Mouse (Mus musculus) olfactory bulb, adult 2 months (tissue): ENCODE measurements around the gene Wdr18. TPM values are rescaled to one million over a fixed set of nuclear protein-coding genes. Genes with fewer than 3 reads are reported as not detected.

Experiments
- H3K27ac ChIP-seq: fragments of 200-500 bp; 2 replicates; pipeline ENCODE4 v1.5.1; 2012; ENCODE audit warnings: low read depth, low read length; ENCODE audit not compliant: insufficient read depth
- H3K4me1 ChIP-seq: fragments of 200-500 bp; 2 replicates; pipeline ENCODE4 v1.6.1; 2012; ENCODE audit warnings: low read length; ENCODE audit not compliant: control insufficient read depth, insufficient read depth
- H3K4me3 ChIP-seq: fragments of 200-500 bp; 2 replicates; pipeline ENCODE4 v1.5.1; 2012; ENCODE audit warnings: mild to moderate bottlenecking, low read depth, low read length, moderate library complexity; ENCODE audit not compliant: insufficient read depth
- CTCF ChIP-seq: fragments of 200-500 bp; IDR thresholded peaks from 2 replicates; pipeline ENCODE4 v1.5.1; 2012; ENCODE audit warnings: low read depth, mild to moderate bottlenecking, low read length, moderate library complexity; ENCODE audit not compliant: insufficient read depth
- POLR2A ChIP-seq: fragments of 200-500 bp; IDR thresholded peaks from 2 replicates; pipeline ENCODE4 v1.6.1; 2012; ENCODE audit warnings: mild to moderate bottlenecking, low read depth, low read length, moderate library complexity; ENCODE audit not compliant: insufficient read depth
- WGBS: fragments of 180-500 bp; shearing (Covaris S2); methylation state at CpG from one replicate; pipeline ENCODE4 v1.1.7; 2018; 5-methylcytosine and 5-hydroxymethylcytosine counted together
- polyA plus RNA-seq: library from polyadenylated mRNA; stranded (reverse); fragments of >200 nt; gene quantifications from 2 replicates; pipeline ENCODE4 v1.2.4, GENCODE M21; 2012; ENCODE audit warnings: low replicate concordance; ENCODE audit not compliant: missing spikeins, insufficient read depth, insufficient read length

Wdr18 gene
- polyA plus RNA-seq, 1 experiment: not detected

DNA sequence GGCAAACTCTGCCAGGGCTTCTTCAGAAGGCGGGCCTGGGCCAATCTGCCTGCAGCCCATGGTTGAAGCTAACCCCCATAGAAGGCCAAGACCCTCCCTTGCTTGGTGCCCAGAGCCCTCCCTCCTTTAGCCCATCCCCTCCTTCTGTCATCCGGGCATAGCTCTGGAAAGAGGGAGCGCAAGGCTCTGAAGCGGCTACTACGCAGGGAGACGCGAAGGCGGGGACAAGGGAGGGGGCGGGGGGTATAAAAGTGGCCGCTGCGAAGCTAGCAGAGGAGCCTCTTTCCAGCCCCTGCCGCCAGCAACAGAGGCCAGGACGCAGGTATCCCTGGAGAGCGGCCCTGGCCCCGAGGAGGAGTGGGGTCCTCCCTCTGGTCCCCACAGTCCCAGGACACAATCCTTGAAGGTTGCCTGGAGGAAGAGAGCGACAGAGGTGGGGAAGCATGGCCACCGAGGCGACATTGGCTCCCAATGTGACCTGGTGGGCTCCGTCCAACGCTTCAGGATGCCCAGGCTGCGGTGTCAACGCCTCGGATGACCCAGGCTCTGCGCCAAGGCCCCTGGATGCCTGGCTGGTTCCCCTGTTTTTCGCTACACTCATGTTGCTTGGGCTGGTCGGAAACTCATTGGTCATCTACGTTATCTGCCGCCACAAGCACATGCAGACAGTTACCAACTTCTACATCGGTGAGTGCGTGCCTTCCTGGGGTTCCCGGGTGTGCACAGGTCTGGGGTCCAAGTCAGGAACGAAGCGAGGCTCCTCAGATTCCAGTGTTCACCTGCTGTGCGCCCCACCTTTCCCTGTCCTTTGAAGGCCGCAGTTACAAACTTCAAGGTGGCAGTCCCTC is 41.5 kb upstream of the Wdr18 start:
- Histone ChIP-seq H3K4me3 (peak overlapping the region; percentile 1), H3K27ac (no peak overlapping the region), H3K4me1 (peaks cover 53% of the 10 kb centered on the region)
- TF ChIP-seq CTCF: no peak
- TF ChIP-seq POLR2A: no peak
- 23% methylated on average over 35 of the region's 35 CpGs for WGBS

DNA sequence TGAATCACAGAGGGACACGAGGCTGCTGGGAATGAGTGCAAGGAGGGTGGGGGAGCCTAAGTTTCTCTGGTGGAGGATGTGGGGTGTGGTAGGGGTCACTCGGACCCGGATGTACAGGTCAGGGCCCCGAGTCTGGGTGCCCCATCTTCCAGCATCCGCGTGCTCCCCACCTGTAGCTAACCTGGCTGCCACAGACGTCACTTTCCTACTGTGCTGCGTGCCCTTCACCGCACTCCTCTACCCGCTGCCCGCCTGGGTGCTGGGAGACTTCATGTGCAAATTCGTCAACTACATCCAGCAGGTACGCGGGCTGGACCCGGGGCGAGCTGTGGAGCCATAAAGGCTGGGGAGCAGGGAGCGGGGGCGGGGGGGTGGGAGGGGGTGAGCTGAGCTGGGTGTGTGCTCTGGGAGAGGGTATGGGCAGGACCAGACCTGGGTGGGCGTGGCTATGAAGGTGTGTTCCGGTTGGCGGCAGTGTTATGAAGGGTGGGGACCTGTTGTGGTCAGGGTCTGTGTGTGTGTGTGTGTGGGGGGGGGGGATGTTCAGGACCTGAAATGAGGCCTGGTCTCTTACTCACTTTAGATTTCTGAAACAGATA is 40.6 kb upstream of the Wdr18 start:
- TF ChIP-seq CTCF (no peak), POLR2A (no peak)
- Histone ChIP-seq H3K4me3 (no peak overlapping the region), H3K27ac (no peak overlapping the region), H3K4me1 (peaks cover 47% of the 10 kb centered on the region)
- WGBS: 24% methylated on average over 21 of the region's 21 CpGs

DNA sequence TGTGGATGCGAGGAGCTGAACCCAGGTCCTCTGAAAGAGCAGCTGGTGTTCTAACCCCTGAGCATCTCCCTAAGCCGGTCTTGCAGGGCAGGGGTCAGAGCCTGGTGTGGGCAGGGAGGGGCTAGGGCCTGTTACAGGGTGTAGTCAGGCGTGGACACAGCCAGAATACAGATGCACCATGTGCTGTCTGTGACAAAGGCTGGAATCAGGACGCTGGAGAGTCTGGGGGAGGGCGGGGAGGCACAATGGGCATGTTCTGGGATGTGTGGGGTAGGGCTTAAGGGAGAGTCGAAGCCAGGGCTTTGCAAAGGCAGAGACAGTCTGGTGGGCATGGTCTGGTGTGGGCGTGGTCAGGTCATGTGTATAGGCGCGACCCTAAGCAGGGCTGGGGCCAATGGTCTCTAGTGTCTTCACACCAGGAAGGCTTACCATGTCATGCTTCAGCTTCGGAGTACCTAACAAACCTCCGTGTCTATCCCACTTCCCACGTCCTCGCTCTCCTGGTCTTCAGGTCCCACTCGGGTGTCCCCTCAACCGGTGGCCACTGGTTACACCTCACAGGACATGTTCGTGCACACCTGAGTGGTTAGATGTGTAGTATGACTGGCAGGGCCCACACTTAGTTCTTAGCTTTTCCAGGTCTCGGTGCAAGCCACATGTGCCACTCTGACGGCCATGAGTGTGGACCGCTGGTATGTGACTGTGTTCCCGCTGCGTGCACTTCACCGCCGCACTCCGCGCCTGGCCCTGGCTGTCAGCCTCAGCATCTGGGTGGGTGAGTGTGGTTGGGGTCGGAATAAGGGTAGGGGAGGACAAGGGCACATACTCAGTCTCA is 39.7 kb upstream of the Wdr18 start:
- no peak for TF ChIP-seq POLR2A
- no peak for TF ChIP-seq CTCF
- Histone ChIP-seq H3K4me3 (no peak overlapping the region), H3K27ac (no peak overlapping the region), H3K4me1 (peaks cover 40% of the 10 kb centered on the region)
- WGBS: 29% methylated on average over 26 of the region's 26 CpGs

DNA sequence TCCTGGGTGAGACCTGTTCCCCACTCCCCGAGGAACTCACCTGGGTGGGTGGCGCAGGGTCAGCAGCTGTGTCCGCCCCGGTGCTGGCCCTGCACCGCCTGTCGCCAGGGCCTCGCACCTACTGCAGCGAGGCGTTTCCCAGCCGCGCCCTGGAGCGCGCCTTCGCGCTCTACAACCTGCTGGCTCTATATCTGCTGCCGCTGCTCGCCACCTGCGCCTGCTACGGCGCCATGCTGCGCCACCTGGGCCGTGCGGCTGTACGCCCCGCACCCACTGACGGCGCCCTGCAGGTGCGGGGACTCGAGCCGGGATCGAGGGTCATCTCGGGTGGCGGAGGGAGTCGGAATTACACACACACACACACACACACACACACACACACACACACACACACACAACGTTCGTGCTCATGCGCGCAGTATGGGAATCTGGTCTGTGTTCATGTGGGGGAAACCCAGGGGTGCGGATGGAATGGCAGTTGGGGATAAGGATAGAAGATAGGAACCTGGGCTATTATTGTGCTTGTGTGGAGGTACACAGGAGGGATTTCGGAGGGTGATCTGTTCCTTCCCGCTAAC is 38.9 kb upstream of the Wdr18 start, which contains the start of gene R3hdm4:
TSS of gene R3hdm4 (minus strand) at position 251 of the 578 bp plus-strand sequence.
- Histone ChIP-seq H3K27ac (no peak within 1 kb of the TSS), H3K4me1 (peaks cover 37% of the 10 kb centered on the region), H3K4me3 (peak within 1 kb of the TSS; percentile 41)
- WGBS: 11% methylated on average over 41 of the region's 41 CpGs
- TF ChIP-seq CTCF: no peak
- TF ChIP-seq POLR2A: no peak

DNA sequence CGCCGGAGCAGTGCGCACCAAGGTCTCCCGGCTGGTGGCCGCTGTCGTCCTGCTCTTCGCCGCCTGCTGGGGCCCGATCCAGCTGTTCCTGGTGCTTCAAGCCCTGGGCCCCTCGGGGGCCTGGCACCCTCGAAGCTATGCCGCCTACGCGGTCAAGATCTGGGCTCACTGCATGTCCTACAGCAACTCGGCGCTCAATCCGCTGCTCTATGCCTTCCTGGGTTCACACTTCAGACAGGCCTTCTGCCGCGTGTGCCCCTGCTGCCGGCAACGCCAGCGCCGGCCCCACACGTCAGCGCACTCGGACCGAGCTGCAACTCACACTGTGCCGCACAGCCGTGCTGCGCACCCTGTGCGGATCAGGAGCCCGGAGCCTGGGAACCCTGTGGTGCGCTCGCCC is 38.4 kb upstream of the Wdr18 start:
- Histone ChIP-seq H3K4me3 (peak overlapping the region; percentile 41), H3K27ac (no peak overlapping the region), H3K4me1 (peaks cover 40% of the 10 kb centered on the region)
- WGBS: 12% methylated on average over 34 of the region's 34 CpGs
- no peak for TF ChIP-seq CTCF
- no peak for TF ChIP-seq POLR2A

DNA sequence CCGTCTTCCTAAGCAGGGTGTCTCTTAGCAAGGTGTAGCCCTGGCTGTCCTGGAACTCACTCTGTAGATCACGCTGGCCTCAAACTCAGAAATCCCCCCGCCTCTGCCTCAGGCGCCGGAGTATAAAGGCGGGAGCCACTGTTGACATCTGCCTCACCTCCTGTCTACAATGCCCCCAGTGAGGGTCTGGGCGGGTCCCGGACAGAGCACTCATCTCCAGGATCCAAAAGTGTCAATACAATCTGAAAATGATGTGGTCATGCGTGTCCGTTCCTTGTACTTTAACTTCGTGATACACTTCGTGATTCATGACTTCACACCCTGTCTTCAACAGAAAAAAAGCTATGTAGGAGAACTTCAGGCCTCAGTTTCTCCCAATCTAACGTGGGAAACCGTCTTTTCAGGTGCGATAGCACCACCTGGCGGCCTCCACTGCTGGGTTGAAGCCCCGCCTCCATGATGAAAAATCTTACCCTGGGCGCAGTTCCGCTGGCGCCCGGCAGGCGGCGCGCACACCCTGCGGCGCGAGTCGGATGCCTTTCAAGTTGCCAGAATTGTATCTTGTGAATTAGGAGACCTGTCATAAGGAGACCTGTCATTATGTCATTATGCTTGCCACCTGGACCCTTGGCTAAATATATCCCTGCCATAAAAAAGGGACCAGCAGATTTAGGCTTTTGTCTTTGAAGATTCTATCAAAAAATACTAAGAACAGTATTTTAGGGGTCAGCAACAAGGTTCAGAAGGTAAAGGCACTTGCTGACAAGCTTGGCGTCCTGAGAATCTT is 34.8 kb upstream of the Wdr18 start:
- Histone ChIP-seq H3K4me3 (no peak overlapping the region), H3K27ac (no peak overlapping the region), H3K4me1 (peaks cover 49% of the 10 kb centered on the region)
- peak; percentile 99 for TF ChIP-seq CTCF
- TF ChIP-seq POLR2A: no peak
- WGBS: 12% methylated on average over 29 of the region's 29 CpGs

DNA sequence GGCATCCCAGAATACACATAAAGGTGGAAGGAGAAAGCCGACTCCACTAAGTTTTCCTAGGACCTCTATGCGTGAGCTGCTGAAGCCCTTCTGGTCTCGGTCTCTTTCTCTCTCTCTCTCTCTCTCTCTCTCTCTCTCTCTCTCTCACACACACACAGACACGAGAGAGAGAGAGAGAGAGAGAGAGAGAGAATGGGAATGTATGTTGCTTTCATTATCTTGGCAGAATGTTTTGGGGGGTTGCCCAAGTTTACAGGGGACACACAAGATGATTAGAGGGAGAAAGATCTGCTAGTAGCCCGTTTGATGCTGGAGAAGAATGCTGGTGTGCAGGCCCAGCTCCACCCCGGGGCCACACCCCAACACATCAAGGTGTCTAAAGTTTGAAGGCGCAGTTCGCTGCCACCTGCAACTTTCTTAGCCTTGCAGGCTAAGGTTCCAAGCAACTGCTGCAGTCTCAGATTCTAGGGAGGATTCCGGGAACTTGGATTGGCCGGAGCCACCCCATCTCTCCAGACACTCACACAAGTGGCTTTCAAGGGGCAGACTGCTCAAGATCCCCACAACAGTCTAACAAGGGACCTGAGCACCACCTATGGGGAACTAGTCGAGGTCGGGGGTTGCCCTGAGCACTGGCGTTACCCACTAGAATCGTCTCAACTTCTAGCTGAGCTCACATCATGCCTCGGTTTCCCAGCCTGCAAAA is 34.0 kb upstream of the Wdr18 start:
- TF ChIP-seq POLR2A (no peak), CTCF (no peak)
- Histone ChIP-seq H3K27ac (no peak overlapping the region), H3K4me3 (peak overlapping the region; percentile 83), H3K4me1 (peaks cover 42% of the 10 kb centered on the region)
- 6% methylated on average over 15 of the region's 15 CpGs for WGBS
